Mouse (Mus musculus): ENCODE data around the gene Ripk1. TPM values are rescaled to one million over a fixed set of nuclear protein-coding genes. Genes with fewer than 3 reads are reported as not detected.

Ripk1 gene
- polyA plus RNA-seq, 1 experiment from 2014 or later: 10.0 TPM

DNA sequence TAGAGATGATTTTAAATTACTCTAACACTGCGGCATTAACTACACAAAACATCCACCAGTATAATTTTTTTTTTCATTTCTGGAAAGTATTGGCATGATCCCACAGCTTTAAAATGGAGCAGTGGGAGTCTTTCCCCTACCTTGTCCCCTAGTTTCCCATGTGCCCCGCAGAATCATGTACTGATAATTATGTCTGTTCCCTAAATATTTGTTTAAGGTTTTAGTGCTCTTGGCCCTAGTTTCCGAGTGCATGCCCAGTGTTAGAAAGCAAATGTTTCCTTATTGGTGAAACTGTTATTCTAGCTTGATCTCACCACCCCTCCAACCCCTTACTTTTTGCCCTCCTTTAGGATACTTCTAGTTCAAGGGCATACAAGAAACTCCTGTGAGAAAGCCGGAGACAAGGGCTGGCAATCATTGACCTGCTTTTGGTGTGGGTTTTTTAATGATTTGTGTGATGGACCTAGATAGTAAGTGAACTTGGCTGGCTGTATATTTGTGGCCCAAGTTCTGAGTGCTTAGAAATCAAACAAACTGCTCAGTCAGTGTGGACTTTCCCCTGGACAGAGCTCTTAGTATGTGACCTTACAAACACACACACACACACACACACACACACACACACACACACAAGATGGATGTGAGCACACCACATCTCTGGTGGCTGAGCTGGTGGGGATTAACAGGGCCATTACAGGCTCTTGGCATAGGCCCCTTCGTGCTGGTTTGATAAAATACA, 43.5 kb downstream of the Ripk1 start:
- no peak for DNase-seq (ENCODE audit: low spot score)
- peaks cover 23% of the 10 kb centered on the region for H3K36me3 ChIP-seq
- 70% methylated on average over 5 of the region's 5 CpGs for WGBS
- no peak overlapping the region for H3K27ac ChIP-seq
- peaks cover 4% of the 10 kb centered on the region; the same call in 1 of the 2 replicates for H3K4me1 ChIP-seq (replicated peaks)
- no peak overlapping the region for H3K4me3 ChIP-seq
- H3K9me3 ChIP-seq: no peaks in the 10 kb centered on the region
- H3K27me3 ChIP-seq (ENCODE audit: insufficient read depth, poor library complexity, severe bottlenecking): no peaks in the 10 kb centered on the region

DNA sequence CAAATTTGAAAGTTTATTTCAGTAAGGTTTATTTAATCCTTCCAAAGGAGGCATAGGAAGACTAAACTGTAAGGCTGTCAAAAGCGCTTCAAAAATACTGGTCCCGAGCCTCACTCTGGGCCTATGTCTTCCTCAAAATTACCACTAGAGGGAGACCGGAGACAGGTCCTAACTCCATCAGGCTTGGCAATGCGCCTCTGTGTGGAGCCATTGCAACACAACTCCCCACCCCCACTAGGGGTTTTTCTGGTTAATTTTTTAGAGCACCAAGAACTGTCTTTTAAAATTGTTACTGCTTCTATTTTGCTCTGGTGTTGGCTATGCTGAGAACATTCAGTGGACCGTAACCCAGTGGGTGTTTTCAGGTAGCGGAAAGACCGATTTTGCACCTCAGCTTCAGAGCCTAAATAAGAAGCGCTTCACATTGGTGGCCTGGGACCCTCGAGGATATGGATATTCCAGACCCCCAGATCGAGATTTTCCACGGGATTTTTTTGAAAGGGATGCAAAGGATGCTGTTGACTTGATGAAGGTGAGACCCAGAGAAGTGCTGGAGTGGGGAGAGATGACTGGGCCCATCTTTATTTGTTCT, 44.4 kb downstream of the Ripk1 start:
- DNase-seq (ENCODE audit: low spot score): peak; percentile 68
- H3K4me1 ChIP-seq (replicated peaks): peaks cover 4% of the 10 kb centered on the region; the same call in 1 of the 2 replicates
- 46% methylated on average over 11 of the region's 11 CpGs for WGBS
- H3K9me3 ChIP-seq: no peaks in the 10 kb centered on the region
- no peaks in the 10 kb centered on the region for H3K27me3 ChIP-seq (ENCODE audit: insufficient read depth, poor library complexity, severe bottlenecking)
- no peak overlapping the region for H3K4me3 ChIP-seq
- peak overlapping the region; percentile 31; the same call in 1 of the 2 replicates for H3K27ac ChIP-seq
- H3K36me3 ChIP-seq: peaks cover 30% of the 10 kb centered on the region

- no peak overlapping the region for H3K27ac ChIP-seq
- no peak for DNase-seq (ENCODE audit: low spot score)
- WGBS: 89% methylated on average over 3 of the region's 3 CpGs
- no peaks in the 10 kb centered on the region; the same call in 1 of the 2 replicates for H3K4me1 ChIP-seq (replicated peaks)
- no peaks in the 10 kb centered on the region for H3K9me3 ChIP-seq
- no peak overlapping the region for H3K4me3 ChIP-seq
- peaks cover 32% of the 10 kb centered on the region for H3K36me3 ChIP-seq
- no peaks in the 10 kb centered on the region for H3K27me3 ChIP-seq (ENCODE audit: insufficient read depth, poor library complexity, severe bottlenecking)
Observed at GRCm38 (mm10) chr13:34047526-34047925, 45.4 kb downstream of the Ripk1 start.

- H3K27ac ChIP-seq: no peak overlapping the region
Observed at GRCm38 (mm10) chr13:34050479-34050878, 48.3 kb downstream of the Ripk1 start.

GRCm38 (mm10) chr13:34051692-34052091, 49.5 kb downstream of the Ripk1 start:
- no peaks in the 10 kb centered on the region for H3K27me3 ChIP-seq (ENCODE audit: insufficient read depth, poor library complexity, severe bottlenecking)
- WGBS: 99% methylated on average over 3 of the region's 3 CpGs
- no peak overlapping the region for H3K4me3 ChIP-seq
- H3K36me3 ChIP-seq: peaks cover 63% of the 10 kb centered on the region
- no peak overlapping the region for H3K27ac ChIP-seq
- no peaks in the 10 kb centered on the region for H3K9me3 ChIP-seq
- peaks cover 5% of the 10 kb centered on the region; the same call in 1 of the 2 replicates for H3K4me1 ChIP-seq (replicated peaks)
- DNase-seq (ENCODE audit: low spot score): no peak

More at GRCm38 (mm10) chr13:34050479-34050878, 48.3 kb downstream of the Ripk1 start:
- no peaks in the 10 kb centered on the region for H3K27me3 ChIP-seq (ENCODE audit: insufficient read depth, poor library complexity, severe bottlenecking)
- no peak for DNase-seq (ENCODE audit: low spot score)
- H3K4me3 ChIP-seq: no peak overlapping the region
- 95% methylated on average over 8 of the region's 8 CpGs for whole genome bisulfite sequencing
- peaks cover 5% of the 10 kb centered on the region; the same call in 1 of the 2 replicates for H3K4me1 ChIP-seq (replicated peaks)
- peaks cover 52% of the 10 kb centered on the region for H3K36me3 ChIP-seq
- no peaks in the 10 kb centered on the region for H3K9me3 ChIP-seq

DNA sequence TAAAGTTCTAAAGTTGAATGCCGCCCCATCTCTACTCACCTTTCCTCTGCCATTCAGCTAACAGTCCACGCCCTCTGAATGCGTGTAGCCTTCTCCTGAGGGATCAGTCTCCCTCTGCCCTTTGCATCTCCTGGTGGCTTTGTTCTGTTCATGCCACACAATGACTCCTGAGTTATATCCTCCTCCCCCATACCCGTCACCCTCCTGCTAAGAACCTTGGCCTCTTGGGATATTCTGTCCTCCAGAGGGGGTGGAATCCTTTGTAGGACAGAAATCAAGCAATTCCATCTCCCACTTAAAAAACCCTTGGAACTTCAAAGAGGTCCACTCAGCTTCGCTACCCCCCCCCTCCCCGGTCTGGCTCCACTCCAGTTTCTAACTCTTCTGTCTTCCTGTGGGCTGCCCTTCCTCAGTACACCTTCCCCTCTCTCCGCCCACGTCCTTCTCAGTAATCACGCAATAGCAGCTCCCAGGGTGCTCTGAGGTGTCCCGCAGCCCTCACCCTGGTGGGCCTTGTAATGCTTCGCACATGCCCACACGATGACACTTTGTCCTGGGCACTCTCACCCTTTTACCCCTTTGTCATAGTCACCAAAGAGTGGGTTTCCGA, 51.6 kb downstream of the Ripk1 start:
- no peak for DNase-seq (ENCODE audit: low spot score)
- Histone ChIP-seq H3K4me3 (no peak overlapping the region), H3K9me3 (no peaks in the 10 kb centered on the region), H3K4me1 (replicated peaks) (peaks cover 7% of the 10 kb centered on the region; the same call in 1 of the 2 replicates), H3K27ac (no peak overlapping the region), H3K36me3 (peaks cover 53% of the 10 kb centered on the region), H3K27me3 (ENCODE audit: insufficient read depth, poor library complexity, severe bottlenecking) (no peaks in the 10 kb centered on the region)
- WGBS: 82% methylated on average over 13 of the region's 13 CpGs

- Histone ChIP-seq H3K4me1 (replicated peaks) (peaks cover 7% of the 10 kb centered on the region; the same call in 1 of the 2 replicates), H3K36me3 (peaks cover 56% of the 10 kb centered on the region), H3K27ac (0 out of 2 replicates have a peak overlapping the region, but pooled peaks have one; percentile 29), H3K4me3 (no peak overlapping the region), H3K27me3 (ENCODE audit: insufficient read depth, poor library complexity, severe bottlenecking) (no peaks in the 10 kb centered on the region), H3K9me3 (no peaks in the 10 kb centered on the region)
- WGBS: 60% methylated on average over 4 of the region's 4 CpGs
- no peak for DNase-seq (ENCODE audit: low spot score)
Observed at GRCm38 (mm10) chr13:34054391-34054790, 52.2 kb downstream of the Ripk1 start.

GRCm38 (mm10) chr13:34054983-34055382, 52.8 kb downstream of the Ripk1 start:
- H3K36me3 ChIP-seq: peaks cover 55% of the 10 kb centered on the region
- no peak overlapping the region for H3K4me3 ChIP-seq
- H3K27ac ChIP-seq: no peak overlapping the region
- no peak for DNase-seq (ENCODE audit: low spot score)
- no peaks in the 10 kb centered on the region for H3K9me3 ChIP-seq
- 89% methylated on average over 3 of the region's 3 CpGs for WGBS
- H3K4me1 ChIP-seq (replicated peaks): peaks cover 7% of the 10 kb centered on the region; the same call in 1 of the 2 replicates
- no peaks in the 10 kb centered on the region for H3K27me3 ChIP-seq (ENCODE audit: insufficient read depth, poor library complexity, severe bottlenecking)

- Histone ChIP-seq H3K4me1 (replicated peaks) (peaks cover 7% of the 10 kb centered on the region; the same call in 1 of the 2 replicates), H3K27me3 (ENCODE audit: insufficient read depth, poor library complexity, severe bottlenecking) (no peaks in the 10 kb centered on the region), H3K36me3 (peaks cover 49% of the 10 kb centered on the region), H3K27ac (no peak overlapping the region), H3K4me3 (no peak overlapping the region), H3K9me3 (no peaks in the 10 kb centered on the region)
- 77% methylated on average over 1 of the region's 1 CpGs for WGBS
- no peak for DNase-seq (ENCODE audit: low spot score)
Observed at GRCm38 (mm10) chr13:34057252-34057651, 55.1 kb downstream of the Ripk1 start.

DNA sequence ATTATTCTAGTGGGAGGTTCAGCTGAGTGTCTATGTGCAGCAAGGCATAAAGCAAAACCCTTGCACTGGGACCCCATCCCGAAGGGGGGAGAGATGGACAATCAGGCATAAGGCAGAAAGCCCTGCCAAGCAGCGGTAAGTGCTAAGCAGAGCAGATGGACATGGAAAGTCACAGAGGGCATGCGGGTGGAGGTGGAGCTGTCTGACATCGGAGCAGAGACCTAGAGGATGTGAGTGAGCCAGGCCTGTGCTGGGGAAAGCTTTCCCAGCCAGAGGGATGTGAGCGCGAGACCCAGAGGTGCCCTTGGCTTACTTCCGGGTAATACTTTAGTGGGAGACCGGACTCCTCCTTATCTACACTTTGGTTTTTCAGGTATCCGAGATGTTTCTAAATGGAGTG, 57.9 kb downstream of the Ripk1 start:
- DNase-seq (ENCODE audit: low spot score): no peak
- 90% methylated on average over 9 of the region's 9 CpGs for WGBS
- Histone ChIP-seq H3K4me1 (replicated peaks) (0 out of 2 replicates have a peak, but pooled peaks cover 3% of the 10 kb centered on the region), H3K27ac (no peak overlapping the region), H3K36me3 (peaks cover 43% of the 10 kb centered on the region), H3K4me3 (no peak overlapping the region), H3K27me3 (ENCODE audit: insufficient read depth, poor library complexity, severe bottlenecking) (no peaks in the 10 kb centered on the region), H3K9me3 (peaks cover 2% of the 10 kb centered on the region; the same call in 1 of the 2 replicates)

- H3K4me1 ChIP-seq (replicated peaks): 0 out of 2 replicates have a peak, but pooled peaks cover 4% of the 10 kb centered on the region
- peaks cover 2% of the 10 kb centered on the region; the same call in 1 of the 2 replicates for H3K9me3 ChIP-seq
- 93% methylated on average over 10 of the region's 10 CpGs for WGBS
- H3K27me3 ChIP-seq (ENCODE audit: insufficient read depth, poor library complexity, severe bottlenecking): no peaks in the 10 kb centered on the region
- H3K4me3 ChIP-seq: no peak overlapping the region
- no peak for DNase-seq (ENCODE audit: low spot score)
- peaks cover 25% of the 10 kb centered on the region for H3K36me3 ChIP-seq
- H3K27ac ChIP-seq: no peak overlapping the region
Observed at GRCm38 (mm10) chr13:34062466-34062865, 60.3 kb downstream of the Ripk1 start.

DNA sequence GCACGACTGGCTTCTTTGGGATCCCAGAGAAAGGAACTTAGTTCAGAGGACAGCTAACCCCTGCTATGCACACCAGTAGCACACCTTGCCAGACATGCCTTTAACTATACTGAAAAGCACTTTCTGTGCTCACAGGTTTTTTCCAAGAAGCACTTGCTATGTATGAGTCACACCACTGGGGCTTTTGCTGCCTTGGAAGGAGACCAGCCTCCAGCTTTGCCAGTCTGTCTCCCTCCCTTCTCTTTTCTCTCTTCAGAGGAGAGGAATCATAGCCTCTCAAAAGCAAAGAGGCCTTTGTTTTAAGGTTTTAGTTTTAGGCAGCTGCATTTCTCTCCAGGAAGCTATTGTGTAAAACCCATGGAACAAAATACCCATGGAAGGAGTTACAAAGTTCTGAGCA, 64.2 kb downstream of the Ripk1 start:
- H3K4me3 ChIP-seq: no peak overlapping the region
- no peaks in the 10 kb centered on the region for H3K27me3 ChIP-seq (ENCODE audit: insufficient read depth, poor library complexity, severe bottlenecking)
- peaks cover 26% of the 10 kb centered on the region for H3K4me1 ChIP-seq (replicated peaks)
- WGBS: 50% methylated on average over 1 of the region's 1 CpGs
- DNase-seq (ENCODE audit: low spot score): no peak
- H3K36me3 ChIP-seq: peaks cover 12% of the 10 kb centered on the region
- H3K9me3 ChIP-seq: peaks cover 2% of the 10 kb centered on the region; the same call in 1 of the 2 replicates
- H3K27ac ChIP-seq: no peak overlapping the region

DNA sequence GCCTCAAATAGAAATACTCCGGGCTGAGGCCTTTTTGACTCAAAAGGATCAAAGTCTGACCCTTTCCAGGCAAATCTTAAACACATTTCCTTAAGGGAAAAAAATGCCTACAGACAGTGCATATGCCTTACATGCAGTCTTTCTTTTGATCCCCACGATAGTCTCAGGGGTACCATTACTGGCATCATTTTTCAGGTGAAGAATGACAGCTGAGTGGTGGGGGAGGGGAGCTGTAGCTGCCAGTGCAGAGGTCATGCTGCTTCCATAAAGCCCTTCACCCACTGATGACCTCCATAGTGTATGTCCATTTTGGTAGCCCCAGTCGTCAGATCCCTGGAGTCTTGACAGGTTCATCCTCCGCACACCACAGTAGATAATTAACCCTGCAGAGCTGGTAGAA, 68.1 kb downstream of the Ripk1 start:
- peaks cover 16% of the 10 kb centered on the region for H3K36me3 ChIP-seq
- no peak overlapping the region for H3K27ac ChIP-seq
- DNase-seq (ENCODE audit: low spot score): no peak
- H3K4me1 ChIP-seq (replicated peaks): peaks cover 51% of the 10 kb centered on the region
- H3K27me3 ChIP-seq (ENCODE audit: insufficient read depth, poor library complexity, severe bottlenecking): no peaks in the 10 kb centered on the region
- no peaks in the 10 kb centered on the region for H3K9me3 ChIP-seq
- no peak overlapping the region for H3K4me3 ChIP-seq
- WGBS: 59% methylated on average over 4 of the region's 4 CpGs
